Mouse (Mus musculus) intestine, embryonic 14.5 days (tissue): ENCODE measurements around the gene Foxl1. TPM values are rescaled to one million over a fixed set of nuclear protein-coding genes. Genes with fewer than 3 reads are reported as not detected.

Experiments
- ATAC-seq: fragments of 200-750 bp; cut with Nextera tagmentation; replicated peaks from 2 replicates; pipeline ENCODE4 v1.8.0; 2017; ENCODE audit warnings: low read depth, moderate number of reproducible peaks, moderate TSS enrichment, moderate library complexity; ENCODE audit not compliant: low FRiP score, low TSS enrichment
- DNase-seq: peaks from one replicate; pipeline ENCODE4 v3.0.0-alpha.2; 2018; ENCODE audit warnings: low spot score
- H3K27ac ChIP-seq: fragments of 300-500 bp; sonication (generic); 2 replicates; pipeline ENCODE4 v1.5.1; 2014; ENCODE audit warnings: low read depth, mild to moderate bottlenecking, control low read depth
- H3K27me3 ChIP-seq: fragments of 300-500 bp; sonication (generic); replicated peaks from 2 replicates; pipeline ENCODE4 v1.6.1; 2014; ENCODE audit warnings: low read length, control low read depth; ENCODE audit not compliant: control insufficient read depth, insufficient read depth
- H3K36me3 ChIP-seq: fragments of 300-500 bp; sonication (generic); 2 replicates; pipeline ENCODE4 v1.6.1; 2014; ENCODE audit warnings: low read length, control low read depth; ENCODE audit not compliant: control insufficient read depth, insufficient read depth
- H3K4me1 ChIP-seq: fragments of 300-500 bp; sonication (generic); replicated peaks from 2 replicates; pipeline ENCODE4 v1.6.1; 2014; ENCODE audit warnings: low read length, control low read depth, mixed read lengths; ENCODE audit not compliant: control insufficient read depth, insufficient read depth
- H3K4me2 ChIP-seq: fragments of 300-500 bp; sonication (generic); 2 replicates; pipeline ENCODE4 v1.6.1; 2014; ENCODE audit warnings: low read length
- H3K4me3 ChIP-seq: fragments of 300-500 bp; sonication (generic); 2 replicates; pipeline ENCODE4 v1.5.1; 2014; ENCODE audit warnings: low read depth, low read length, control low read depth, mixed read lengths
- H3K9ac ChIP-seq: fragments of 300-500 bp; sonication (generic); 2 replicates; pipeline ENCODE4 v1.6.1; 2014; ENCODE audit warnings: mild to moderate bottlenecking, low read length
- H3K9me3 ChIP-seq: fragments of 300-500 bp; sonication (generic); 2 replicates; pipeline ENCODE4 v1.6.1; 2016; ENCODE audit warnings: low read length, control low read depth; ENCODE audit not compliant: control insufficient read depth
- WGBS: fragments of 180-500 bp; shearing (Covaris S2); extraction: QIAGEN DNeasy Blood & Tissue Kit; methylation state at CpG from one replicate; pipeline ENCODE4 v1.1.7; 2014; 5-methylcytosine and 5-hydroxymethylcytosine counted together
- polyA plus RNA-seq: library from polyadenylated mRNA; unstranded; fragments of >200 nt; fragmentation: Nextera tagmentation; extraction: Ambion mirVana; gene quantifications from 2 replicates; pipeline ENCODE4 v1.2.1, GENCODE M21; 2014

The Foxl1 gene
- polyA plus RNA-seq, 1 experiment from 2014 or later, result 7.7 TPM

DNA sequence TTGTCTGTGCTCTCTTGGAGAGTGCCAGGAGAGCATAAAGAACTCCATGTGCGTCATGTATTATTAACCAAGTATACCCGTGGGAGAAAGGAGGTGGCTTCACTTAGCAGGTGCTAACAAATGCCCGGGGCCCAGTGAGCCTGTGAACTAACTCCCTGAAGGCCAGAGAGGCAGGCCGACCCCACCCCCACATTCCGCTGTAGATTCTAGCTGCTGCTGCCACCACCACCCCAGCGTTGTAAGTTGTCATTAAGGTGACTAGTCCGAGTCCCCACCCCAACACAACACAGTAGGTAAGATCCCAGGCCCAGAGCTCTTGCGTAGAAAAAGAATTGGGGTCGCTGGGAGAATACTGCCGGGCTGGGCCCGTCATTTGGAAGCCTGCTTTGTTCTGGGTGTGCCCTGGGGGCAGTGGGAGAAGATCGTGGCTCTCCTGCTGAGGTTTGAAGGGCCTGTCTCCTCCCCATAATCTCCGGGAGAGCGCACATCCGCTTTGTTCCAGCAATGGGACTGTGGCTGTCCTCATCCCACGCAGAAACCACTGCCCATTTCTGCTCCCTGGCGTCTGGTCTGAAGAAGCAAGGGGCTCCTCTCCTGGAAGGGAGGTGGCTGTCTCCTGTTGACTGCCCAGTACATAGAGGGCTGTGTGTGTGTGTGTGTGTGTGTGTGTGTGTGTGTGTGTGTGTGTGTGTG, 3.0 kb upstream of the Foxl1 start:
- ATAC-seq (no peak), DNase-seq (peak; percentile 59)
- Histone ChIP-seq H3K27me3 (peaks cover 98% of the 10 kb centered on the region), H3K9me3 (no peaks in the 10 kb centered on the region), H3K27ac (no peak overlapping the region), H3K4me3 (no peak overlapping the region), H3K4me1 (peaks cover 17% of the 10 kb centered on the region; the same call in 1 of the 2 replicates), H3K36me3 (no peaks in the 10 kb centered on the region), H3K9ac (no peak overlapping the region), H3K4me2 (peak overlapping the region; percentile 63)
- WGBS, result 4% methylated on average over 17 of the region's 17 CpGs

DNA sequence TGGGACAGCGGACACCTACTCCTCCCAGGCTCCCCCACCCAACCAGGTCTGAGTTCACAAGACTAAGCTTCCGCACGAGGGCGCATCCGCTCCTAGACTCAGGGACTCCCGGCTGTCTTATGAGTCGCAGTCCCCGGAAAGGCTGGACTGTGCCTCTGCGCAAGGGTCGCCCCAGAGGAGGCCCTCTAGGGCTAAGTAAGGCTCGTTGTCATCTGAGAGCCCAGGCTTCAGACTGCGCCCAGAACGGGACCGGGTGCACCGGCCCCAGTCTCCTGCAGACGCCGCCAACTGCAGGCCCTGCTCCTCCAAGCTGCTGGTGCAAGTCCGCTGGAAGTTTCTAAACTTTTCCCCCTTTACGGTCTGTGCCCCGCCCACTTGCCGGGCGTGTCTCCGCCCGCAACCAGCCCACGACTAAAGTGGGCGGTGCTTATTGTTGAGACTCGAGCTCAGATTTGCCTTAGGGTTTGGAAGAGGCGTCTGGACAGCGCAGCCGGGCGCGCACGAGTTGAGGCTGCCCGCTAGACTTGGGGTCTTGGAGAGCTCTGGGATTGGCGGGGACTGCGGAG, 2.3 kb upstream of the Foxl1 start:
- H3K27ac ChIP-seq, result no peak overlapping the region
- H3K4me1 ChIP-seq, result peaks cover 17% of the 10 kb centered on the region; the same call in 1 of the 2 replicates
- H3K36me3 ChIP-seq, result no peaks in the 10 kb centered on the region
- 0 out of 2 replicates have a peak overlapping the region, but pooled peaks have one; percentile 2 for H3K9ac ChIP-seq
- H3K4me3 ChIP-seq, result peak overlapping the region; percentile 33
- ATAC-seq, result peak; percentile 65
- DNase-seq, result peak; percentile 89
- under 1% methylated on average over 36 of the region's 36 CpGs for WGBS
- H3K4me2 ChIP-seq, result peak overlapping the region; percentile 63
- peaks cover 98% of the 10 kb centered on the region for H3K27me3 ChIP-seq
- no peaks in the 10 kb centered on the region for H3K9me3 ChIP-seq

GRCm38 (mm10) chr8:121126191-121126590, 1.5 kb upstream of the Foxl1 start:
- Histone ChIP-seq H3K4me2 (peak overlapping the region; percentile 63), H3K9ac (no peak overlapping the region), H3K9me3 (no peaks in the 10 kb centered on the region), H3K27me3 (peaks cover 98% of the 10 kb centered on the region), H3K4me3 (peak overlapping the region; percentile 33), H3K36me3 (no peaks in the 10 kb centered on the region), H3K4me1 (peaks cover 20% of the 10 kb centered on the region; the same call in 1 of the 2 replicates), H3K27ac (no peak overlapping the region)
- WGBS, result 6% methylated on average over 6 of the region's 6 CpGs
- ATAC-seq (no peak), DNase-seq (no peak)

- H3K27me3 ChIP-seq, result peaks cover 94% of the 10 kb centered on the region
- DNase-seq, result no peak
- H3K4me1 ChIP-seq, result peaks cover 20% of the 10 kb centered on the region; the same call in 1 of the 2 replicates
- no peaks in the 10 kb centered on the region for H3K36me3 ChIP-seq
- 0 out of 2 replicates have a peak overlapping the region, but pooled peaks have one; percentile 10 for H3K4me3 ChIP-seq
- peak overlapping the region; percentile 63 for H3K4me2 ChIP-seq
- 0 out of 2 replicates have a peak overlapping the region, but pooled peaks have one; percentile 54 for H3K27ac ChIP-seq
- no peak for ATAC-seq
- H3K9me3 ChIP-seq, result no peaks in the 10 kb centered on the region
- WGBS, result 4% methylated on average over 6 of the region's 6 CpGs
- no peak overlapping the region for H3K9ac ChIP-seq
Observed at GRCm38 (mm10) chr8:121126694-121127093, 1.0 kb upstream of the Foxl1 start.

- Histone ChIP-seq H3K36me3 (no peaks in the 10 kb centered on the region), H3K27ac (peak overlapping the region; percentile 80; the same call in 1 of the 2 replicates), H3K9ac (no peak overlapping the region), H3K4me1 (peaks cover 20% of the 10 kb centered on the region; the same call in 1 of the 2 replicates), H3K4me2 (peak overlapping the region; percentile 49), H3K4me3 (0 out of 2 replicates have a peak overlapping the region, but pooled peaks have one; percentile 39), H3K27me3 (peaks cover 88% of the 10 kb centered on the region), H3K9me3 (no peaks in the 10 kb centered on the region)
- ATAC-seq, result no peak
- 4% methylated on average over 11 of the region's 11 CpGs for WGBS
- peak; percentile 63 for DNase-seq
Observed at GRCm38 (mm10) chr8:121127291-121127701, 444 bp upstream of the Foxl1 start.

GRCm38 (mm10) chr8:121128531-121129264, 958 bp downstream of the Foxl1 start:
- Histone ChIP-seq H3K36me3 (no peaks in the 10 kb centered on the region), H3K27me3 (peaks cover 74% of the 10 kb centered on the region), H3K4me2 (peak overlapping the region; percentile 49), H3K9me3 (no peaks in the 10 kb centered on the region), H3K27ac (peak overlapping the region; percentile 80), H3K9ac (peak overlapping the region; percentile 44), H3K4me1 (peaks cover 20% of the 10 kb centered on the region; the same call in 1 of the 2 replicates), H3K4me3 (peak overlapping the region; percentile 39)
- DNase-seq (peak; percentile 67), ATAC-seq (no peak)
- 4% methylated on average over 55 of the region's 55 CpGs for WGBS

DNA sequence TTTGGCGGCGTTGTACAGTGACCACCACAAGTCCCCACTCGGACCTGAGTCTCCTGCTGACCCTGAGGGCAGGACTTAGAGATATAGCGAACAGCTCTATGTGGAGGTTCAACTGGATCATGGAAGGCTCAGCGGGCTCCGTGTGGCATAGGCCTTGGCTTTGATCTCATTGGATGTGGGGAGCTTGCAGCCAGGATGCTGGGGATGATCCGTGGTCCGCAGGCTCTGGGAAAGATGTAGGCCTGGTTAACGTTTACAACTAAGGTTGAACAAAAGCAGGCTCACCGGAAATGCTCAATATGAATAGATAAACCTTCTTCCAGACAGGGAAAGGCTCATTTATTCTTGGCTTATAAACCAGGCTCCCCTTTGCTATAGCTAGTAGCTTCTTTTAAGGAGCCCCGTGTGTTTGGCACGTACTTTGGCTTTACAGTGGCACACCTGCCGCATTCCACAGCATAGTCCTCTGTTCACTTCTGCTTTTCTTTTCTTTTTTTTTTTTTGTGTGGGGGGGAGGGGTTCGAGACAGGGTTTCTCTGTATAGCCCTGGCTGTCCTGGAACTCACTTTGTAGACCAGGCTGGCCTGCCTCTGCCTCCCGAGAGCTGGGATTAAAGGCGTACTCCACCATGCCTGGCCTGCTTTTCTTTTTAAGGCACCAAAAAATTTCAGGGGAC, 1.7 kb downstream of the Foxl1 start:
- peak overlapping the region; percentile 39 for H3K4me3 ChIP-seq
- WGBS, result 18% methylated on average over 16 of the region's 16 CpGs
- DNase-seq (peak; percentile 69), ATAC-seq (no peak)
- H3K4me1 ChIP-seq, result peaks cover 20% of the 10 kb centered on the region; the same call in 1 of the 2 replicates
- no peaks in the 10 kb centered on the region for H3K9me3 ChIP-seq
- peak overlapping the region; percentile 49 for H3K4me2 ChIP-seq
- H3K36me3 ChIP-seq, result no peaks in the 10 kb centered on the region
- peak overlapping the region; percentile 44; the same call in 1 of the 2 replicates for H3K9ac ChIP-seq
- H3K27ac ChIP-seq, result no peak overlapping the region
- peaks cover 67% of the 10 kb centered on the region for H3K27me3 ChIP-seq

GRCm38 (mm10) chr8:121130522-121130921, 2.8 kb downstream of the Foxl1 start:
- ATAC-seq (no peak), DNase-seq (peak; percentile 76)
- Histone ChIP-seq H3K9ac (no peak overlapping the region), H3K4me1 (peaks cover 20% of the 10 kb centered on the region; the same call in 1 of the 2 replicates), H3K4me3 (peak overlapping the region; percentile 13), H3K36me3 (no peaks in the 10 kb centered on the region), H3K9me3 (no peaks in the 10 kb centered on the region), H3K27me3 (peaks cover 57% of the 10 kb centered on the region), H3K4me2 (peak overlapping the region; percentile 49), H3K27ac (no peak overlapping the region)
- WGBS, result 37% methylated on average over 5 of the region's 5 CpGs
